Mouse (Mus musculus) activated CD4-positive, CD25-positive, alpha-beta regulatory T cell, adult 4 months (primary cell): Measurements from ENCODE around the gene Snapc3. TPM values are rescaled to one million over a fixed set of nuclear protein-coding genes. Genes with fewer than 3 reads are reported as not detected.
"Not testable (repeated sequence)": the region's sequence is repeated elsewhere in the genome, so short reads cannot be mapped to it uniquely, and the experiment has no call there.

Experiments used
- ATAC-seq: one replicate; pipeline ENCODE4 v1.8.0; 2017
- polyA plus RNA-seq, 2 experiments: library from polyadenylated mRNA; unstranded; fragments of 100-300 nt; shearing (Covaris generic); gene quantifications; one replicate each; pipeline ENCODE4 v1.2.1; 2017

The Snapc3 gene
- polyA plus RNA-seq, 2 experiments from 2014 or later, result 47.6 to 48.5 TPM

DNA sequence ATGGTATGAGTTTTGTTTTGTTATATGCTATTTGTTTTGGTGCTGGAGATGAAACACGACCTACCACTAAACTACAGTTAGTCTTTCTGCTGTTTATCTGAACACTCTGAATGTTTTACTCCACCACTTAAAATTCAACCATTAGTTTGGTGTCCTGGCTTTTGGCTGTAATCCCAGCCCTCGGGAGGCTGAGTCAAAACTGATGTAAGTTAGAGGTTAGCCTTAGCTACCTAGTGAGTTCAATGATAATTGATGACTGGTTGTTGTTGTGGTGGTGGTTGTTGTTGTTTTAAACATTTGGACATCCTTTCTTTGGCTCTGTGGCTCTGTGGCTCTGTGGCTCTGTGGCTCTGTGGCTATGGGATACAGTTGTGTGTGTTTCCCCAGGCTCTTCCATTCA is 1.3 kb downstream of the Snapc3 start:
- no peak for ATAC-seq

DNA sequence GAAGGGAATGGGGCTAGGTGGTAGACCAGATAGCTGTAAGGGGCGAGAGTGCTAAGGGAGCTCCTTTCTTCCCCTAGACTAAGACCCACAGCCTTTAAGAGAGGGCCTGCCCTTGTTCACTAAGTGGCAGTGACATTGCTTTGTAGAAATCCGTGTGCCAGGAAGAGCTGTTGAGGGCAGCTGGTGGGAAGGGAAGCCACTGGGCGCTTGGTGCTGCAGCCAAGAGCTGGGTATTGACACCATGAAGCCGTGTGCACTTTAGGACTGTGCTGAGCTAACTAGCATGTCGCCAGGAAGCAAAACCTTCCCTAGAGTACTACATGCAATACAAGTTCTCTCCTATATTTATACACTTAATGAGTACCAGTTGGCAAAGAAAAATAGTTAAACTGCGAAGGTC is 6.1 kb downstream of the Snapc3 start:
- no peak for ATAC-seq

DNA sequence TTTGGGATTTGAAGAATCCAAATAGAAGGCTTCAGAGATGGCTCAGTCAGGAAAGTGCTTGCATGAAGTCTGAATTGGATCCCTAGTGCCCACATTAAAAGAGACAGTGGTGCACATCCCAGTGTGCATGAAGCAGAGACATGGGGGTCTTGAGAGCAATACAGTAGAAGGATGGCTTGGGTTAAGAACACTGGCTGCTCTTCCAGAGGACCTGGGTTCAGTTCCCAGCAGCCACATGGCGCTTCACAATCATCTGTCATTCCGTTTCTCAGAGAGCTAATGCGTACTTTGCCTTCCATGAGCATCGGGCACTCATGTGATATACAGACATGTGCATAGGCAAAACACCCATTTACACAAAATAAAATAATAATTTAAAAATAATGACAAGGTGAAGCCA is 7.6 kb downstream of the Snapc3 start:
- no peak for ATAC-seq

DNA sequence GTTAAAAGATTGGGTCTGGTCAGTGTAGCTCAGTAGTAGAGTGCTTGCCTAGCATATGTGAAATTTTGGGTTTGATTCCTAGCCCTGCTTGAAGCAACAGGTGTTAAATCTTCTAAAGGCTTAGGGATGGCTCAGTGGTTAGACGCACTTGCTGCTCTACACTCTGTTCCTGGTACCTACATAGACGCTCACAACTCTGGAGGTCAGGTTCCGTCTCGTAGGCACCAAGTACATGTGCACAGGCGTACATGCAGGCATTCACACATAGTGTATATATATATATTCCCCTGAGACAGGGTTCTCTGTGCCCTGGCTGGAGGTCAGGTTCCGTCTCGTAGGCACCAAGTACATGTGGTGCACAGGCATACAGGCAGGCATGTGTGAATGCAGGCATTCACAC is 9.6 kb downstream of the Snapc3 start:
- ATAC-seq, result no peak

DNA sequence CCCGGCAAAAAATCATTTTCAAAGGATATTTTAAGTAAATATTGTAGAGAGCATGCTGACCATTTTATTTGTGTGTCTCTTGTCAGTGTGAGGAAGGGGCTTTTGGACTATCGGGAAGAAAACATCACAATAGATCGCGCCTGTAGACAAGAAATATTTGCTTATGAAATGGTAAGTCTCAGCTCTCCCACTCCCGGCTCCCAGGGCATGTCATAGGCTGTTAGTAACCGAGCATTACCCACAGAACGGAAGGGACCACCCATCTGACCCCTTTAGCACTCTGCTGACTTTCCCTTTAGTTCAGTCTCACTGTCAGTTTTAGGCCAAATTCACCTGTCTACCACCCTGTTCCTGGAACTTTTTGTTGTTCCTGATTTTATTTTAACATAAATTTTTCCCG is 10.2 kb downstream of the Snapc3 start:
- ATAC-seq, result no peak

DNA sequence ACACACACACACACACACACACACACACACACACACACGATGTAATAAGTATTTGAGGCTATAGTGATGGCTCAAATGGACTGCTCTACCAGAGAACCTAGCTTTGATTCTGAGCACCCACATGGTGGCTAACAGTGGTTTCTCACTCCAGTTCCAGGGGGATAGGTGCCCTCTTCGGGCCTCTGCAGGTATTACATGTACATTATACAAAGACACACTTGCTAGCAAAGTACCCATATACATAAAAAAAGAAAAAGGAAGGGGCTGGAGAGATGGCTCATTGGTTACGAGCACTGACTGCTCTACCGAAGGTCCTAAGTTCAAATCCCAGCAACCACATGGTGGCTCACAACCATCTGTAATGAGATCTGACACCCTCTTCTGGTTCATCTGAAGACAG is 11.3 kb downstream of the Snapc3 start:
- ATAC-seq, result no peak

DNA sequence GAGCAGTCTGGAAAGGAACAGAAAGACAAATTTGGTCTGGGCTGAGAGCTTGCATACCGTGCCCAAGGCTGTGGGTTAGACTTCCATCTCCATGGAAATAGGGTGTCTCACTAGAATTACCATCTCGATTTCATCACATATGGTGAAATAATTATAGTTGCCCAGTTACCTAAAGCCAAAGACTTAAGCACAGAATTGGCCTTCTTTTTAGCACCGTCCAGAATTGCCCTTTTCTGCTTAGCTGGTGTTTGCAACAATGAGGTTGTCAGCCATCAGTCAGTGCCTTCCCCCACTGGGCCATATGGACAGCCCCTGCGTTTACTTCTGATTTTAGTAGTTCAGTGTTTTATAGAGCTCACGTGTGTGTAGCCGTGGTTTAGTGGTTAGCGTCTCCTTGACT is 14.4 kb downstream of the Snapc3 start:
- ATAC-seq, result no peak

DNA sequence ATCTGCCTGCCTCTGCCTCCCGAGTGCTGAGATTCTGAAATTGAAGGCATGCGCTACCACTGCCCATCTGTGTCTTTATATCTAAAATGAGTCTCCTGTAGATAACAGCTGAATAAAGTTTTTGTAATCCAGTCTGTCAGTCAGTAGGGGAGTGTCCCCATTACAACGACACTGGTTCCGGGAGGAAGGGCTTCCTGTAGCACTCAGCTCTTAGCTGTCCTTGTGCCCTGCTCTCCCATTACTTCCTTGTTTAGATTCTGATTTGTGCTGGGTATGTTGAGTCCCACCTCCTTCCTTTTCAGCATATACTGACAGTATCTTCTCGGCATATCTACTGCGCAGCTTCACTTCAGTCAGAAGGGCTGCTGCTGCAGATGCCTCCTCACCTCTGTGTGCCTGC is 15.4 kb downstream of the Snapc3 start:
- ATAC-seq, result peak; percentile 83

DNA sequence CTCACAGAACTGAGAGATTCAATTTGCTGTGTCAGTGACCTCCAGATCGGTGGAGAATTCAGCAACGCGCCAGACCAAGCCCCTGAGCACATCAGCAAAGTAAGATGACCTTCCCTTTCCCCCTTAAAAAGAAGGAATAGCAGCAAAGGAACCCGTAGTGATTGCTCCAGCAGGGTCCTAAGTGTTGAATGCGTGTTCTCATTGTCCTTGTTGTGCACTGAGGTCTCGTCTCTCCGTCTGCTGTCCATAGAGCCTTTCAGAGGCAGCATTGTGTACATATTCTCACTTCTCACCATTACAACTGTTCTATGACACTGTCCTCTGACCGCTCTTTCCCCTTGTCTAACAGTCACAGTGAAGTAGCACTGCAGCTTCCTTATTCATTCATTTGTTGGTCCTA is 18.9 kb downstream of the Snapc3 start:
- ATAC-seq, result no peak

DNA sequence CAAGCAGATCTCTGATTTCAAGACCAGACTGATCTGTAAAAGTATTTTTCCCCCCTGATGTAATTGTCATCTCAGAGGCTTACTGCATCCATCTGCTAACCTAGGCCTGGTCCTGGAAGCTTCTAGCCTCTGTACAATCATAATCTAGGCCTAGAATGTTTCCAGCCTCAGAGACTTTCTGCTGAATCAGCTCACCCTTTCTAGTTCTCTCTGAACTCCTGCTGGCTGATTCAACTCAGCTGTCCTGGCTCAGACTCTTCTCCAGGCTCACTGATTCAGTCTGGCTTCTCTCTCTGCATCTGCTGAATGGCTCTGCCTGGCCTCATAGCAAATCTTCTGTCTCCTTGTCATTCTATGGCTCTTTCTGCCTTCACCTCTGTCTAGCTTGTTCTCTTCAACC is 20.6 kb downstream of the Snapc3 start:
- no peak for ATAC-seq

DNA sequence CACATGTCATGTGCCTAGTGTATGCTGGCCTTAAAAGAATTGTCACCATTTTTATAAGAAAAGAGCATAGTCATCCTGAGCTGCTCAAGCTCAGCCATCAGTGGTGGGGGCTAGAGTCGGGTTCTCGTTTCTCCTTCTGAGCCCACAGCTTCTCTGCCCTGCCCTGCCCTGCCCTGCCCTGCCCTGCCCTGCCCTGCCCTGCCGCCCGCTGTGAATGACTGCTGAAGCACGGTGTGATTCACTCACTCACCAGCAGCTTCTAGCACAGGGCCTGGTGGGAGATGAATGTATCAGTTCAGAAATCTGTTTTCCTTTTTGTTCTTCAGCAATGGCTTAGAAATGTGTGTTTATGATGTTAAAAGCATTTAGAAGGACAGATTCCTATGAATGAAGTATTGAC is 21.5 kb downstream of the Snapc3 start:
- no peak for ATAC-seq

DNA sequence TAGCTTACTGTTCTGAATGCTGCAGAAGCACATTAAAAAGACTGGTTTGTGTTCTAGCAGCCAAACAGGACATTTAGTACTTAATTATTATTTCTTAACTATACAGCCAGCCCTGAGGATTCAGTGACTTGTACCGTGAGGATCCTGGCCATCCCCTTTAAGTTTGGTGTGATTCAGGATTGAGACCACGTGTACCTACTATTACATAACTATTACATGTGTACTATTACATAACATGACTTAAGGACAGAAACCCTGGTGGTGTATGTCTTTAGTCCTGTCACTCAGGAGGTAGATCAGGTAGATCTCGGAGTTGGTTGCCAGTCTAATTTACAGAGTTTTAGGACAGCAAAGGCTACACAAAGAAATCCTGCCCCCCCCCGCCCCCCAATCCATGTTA is 23.5 kb downstream of the Snapc3 start:
- ATAC-seq, result no peak

DNA sequence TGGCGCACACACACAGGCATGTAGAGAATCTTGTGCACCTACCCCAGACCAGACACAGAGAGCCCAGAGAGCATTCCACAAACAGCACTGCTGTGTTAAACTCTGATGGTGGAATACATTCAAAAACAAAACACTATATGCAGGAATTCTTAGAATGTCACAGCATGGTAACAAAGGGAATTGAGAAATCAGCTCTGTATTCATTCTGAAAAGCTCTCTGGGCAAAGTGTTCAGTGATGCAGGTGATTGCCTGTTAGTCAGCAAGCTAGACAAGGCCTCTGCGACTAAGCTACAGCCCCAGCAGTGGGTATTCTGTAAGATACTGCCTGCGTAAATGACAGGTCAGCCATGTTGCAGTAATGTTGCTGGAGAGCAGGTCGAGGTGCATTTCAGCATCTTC is 33.3 kb downstream of the Snapc3 start:
- ATAC-seq, result no peak

DNA sequence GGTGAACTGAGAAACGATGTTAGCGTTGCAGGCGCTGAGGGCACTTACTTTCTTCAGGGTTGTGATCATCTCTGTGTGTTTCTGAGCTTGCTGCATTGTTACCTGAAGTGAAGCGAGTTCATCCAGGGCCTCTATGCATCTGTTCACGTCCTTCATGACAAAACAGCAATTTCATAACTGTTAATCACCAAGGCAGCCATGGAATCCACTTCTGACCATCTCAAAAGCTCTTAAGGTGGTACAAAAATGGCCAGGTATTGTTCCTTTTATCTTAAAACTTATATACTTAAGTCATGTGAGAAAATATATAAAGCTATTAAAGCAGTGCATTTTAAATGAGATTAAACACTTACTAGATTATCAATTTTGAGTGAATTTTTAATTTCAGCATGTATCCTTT is 42.6 kb downstream of the Snapc3 start:
- no peak for ATAC-seq

DNA sequence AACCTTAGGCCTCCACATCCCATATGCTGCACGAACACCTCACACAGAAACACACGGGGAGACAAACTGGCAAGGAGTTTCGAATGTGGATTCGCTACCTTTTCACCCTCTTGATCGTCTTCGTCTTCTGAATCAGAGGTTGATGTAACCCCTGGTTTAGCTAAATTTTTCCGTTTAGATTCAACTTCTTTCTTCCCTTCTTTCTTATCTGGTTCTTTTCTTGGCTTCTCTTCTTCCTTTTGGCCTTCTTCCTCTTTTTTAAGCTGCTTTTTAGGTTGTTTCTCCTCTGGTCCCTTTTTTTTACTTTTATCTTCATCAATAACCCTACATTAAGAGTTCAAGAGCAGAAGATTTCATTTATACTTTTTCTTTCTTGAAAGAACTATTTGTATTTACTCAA is 47.3 kb downstream of the Snapc3 start:
- ATAC-seq, result no peak

DNA sequence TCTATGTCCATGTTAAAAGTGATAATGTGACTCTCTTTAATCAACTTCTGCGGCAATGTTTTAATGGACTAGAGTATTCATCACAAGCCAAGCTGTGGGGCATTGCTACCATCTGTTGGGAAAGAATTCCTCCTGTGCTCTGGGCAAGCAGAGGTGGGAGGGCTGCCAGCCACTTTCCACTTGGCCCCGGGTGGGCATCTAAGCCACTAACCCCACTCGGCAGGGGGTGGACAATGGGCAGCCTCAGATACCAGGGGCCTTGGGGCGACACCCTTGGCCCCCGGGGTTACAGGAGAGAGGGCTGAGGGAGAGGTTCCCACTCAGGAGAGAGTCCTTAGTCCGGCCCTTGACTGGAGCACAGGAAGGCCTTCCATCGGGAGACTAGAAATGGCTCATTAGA is 50.1 kb downstream of the Snapc3 start:
- no peak for ATAC-seq

DNA sequence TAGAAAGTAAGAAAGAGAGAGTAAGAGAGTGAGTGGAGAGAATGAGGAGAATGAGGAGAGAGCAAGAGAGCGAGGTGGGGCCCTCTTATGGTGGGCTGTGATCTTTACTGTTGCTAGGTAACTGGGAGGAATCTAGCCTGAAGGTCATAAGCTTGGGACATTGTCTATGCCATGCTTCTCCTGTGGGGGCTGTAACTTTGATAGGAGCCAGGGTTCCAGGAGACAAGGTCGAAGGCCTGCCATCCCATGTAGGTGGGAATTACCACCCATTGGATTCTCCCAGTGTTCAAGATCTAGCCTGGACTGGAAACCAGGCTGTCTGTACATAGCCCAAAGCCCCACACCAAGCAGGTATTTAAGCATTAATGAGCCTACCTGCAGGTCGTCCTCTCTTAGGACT is 50.7 kb downstream of the Snapc3 start:
- no peak for ATAC-seq

DNA sequence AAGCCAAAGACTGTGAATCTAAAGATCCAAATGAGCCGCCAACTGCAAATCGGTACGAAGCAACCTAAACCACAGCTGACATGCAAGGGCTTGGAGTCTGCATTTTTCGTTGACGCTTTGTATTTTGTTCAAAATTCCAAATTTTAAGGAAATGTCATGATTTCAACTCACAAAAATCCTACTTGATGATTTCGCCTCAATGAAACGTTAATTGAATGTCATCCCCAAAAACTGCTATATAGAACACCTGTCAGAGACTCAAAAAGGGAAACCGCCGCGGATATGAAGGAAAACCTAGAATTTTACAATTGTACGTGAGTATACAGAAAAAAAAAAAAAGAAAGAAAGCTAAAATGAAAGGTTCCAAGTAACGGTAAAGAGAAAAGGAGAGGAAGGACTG is 67.7 kb downstream of the Snapc3 start:
- ATAC-seq, result no peak

DNA sequence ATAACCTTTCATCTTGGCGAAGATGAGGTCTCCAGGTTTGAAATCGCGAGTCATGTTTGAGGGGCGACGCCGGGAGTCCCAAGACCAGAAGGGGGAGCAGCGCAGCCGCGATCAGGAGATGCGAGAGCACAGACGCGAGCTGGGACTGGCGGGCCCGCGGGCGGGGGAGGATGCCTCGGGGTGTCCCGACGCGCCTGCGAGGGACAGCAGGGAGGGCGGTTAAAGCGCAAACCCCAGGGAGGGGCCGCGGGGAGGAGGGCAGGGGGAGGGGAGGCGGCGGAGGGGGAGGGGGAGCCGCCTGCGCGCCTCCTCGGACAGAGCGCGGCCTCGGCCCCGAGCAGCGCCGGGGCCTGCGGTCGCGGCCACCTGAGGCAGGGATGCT is 68.2 kb downstream of the Snapc3 start:
- peak; percentile 82 for ATAC-seq

DNA sequence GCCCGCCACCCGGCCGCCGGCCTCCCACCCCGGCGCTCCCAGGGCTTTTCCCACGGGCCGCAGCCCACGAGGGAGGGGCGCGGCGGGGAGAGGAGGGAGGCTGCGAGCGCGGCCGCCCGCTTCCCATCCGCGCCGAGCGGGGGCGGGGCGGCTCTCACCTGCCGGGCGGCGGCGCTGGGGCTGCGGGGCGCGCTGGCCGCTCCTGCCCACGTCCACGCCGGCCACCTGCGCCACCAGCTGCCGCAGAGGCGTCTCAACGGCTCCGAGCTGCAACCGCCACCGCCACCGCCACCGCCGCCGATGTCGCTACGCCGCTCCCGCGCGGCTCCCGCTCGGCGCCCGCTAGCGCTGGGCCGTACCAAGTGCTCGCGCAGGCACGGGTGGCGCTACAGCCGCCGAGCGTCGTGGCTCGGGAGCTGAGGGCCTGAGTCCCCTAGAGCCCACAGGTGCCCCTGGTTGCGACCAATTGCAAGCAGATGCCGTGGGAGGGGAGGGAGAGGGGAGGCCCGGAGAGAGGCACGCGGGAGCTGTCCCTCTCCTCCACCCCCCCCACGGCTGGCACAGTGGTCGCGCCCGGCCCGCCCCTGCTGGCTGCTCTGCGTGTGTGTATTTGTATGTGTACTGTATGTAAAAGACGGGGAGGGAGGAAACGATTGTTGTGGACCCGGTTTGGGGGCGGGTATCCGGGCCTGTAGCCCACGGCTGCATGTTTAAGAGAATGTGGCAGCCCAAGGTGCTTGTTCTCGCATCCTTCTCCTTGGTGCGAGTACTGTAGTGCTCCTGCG is 68.8 kb downstream of the Snapc3 start, which contains the start of gene Psip1:
Psip1 (minus strand) TSS at position 343 of the 785 bp plus-strand sequence.
- ATAC-seq, result peak; percentile 82

DNA sequence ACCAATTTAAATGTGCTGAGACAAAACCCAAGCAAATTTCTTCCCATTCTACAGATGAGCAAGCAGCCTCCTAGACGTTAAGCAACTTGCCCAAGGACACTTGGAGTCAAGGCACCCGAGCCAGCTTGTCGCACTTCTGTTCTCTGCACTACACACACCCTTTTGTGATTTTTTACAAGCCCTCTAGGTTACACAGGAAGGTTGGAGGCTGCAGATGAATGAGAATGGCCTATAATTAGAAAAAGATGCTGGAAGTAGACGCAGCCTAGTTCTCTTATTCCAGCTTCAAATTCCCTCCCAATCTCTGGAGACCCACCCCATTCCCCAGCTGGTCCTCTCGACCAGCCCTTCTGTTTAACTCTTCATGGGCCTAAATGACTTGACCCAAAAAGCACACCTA is 71.6 kb downstream of the Snapc3 start:
- no peak for ATAC-seq

DNA sequence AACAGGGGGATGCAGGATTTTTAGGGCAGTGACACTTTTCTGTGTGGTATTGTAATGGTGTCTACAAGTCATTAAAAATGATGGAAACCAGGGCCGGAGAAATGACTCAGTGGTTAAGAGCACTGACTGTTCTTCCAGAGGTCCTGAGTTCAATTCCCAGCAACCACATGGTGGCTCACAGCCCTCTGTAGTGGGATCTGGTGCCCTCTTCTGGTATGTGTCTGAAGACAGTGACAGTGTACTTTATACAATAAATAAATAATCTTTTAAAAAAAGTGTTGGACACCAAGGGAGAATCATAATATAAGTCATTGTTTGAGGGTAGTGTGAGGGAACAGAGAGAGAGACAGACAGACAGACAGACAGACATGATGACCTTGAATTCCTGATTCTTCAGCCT is 75.6 kb downstream of the Snapc3 start:
- no peak for ATAC-seq

DNA sequence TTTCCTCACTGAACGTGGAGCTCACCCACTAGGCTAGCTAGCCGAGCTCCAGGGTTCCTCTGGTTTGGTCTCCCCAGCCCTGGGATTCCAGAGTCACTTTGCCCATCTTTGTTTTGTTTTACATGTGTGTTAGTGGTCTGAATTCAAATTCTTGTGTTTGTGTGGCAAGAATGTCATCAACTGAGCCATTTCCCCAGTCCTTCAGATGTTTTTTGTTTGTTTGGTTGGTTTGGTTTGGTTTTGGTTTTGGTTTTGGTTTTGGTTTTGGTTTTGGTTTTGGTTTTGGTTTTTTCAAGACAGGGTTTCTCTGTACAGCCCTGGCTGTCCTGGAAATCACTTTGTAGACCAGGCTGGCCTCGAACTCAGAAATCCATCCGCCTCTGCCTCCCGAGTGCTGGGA is 79.5 kb downstream of the Snapc3 start:
- ATAC-seq, result not testable (repeated sequence)

DNA sequence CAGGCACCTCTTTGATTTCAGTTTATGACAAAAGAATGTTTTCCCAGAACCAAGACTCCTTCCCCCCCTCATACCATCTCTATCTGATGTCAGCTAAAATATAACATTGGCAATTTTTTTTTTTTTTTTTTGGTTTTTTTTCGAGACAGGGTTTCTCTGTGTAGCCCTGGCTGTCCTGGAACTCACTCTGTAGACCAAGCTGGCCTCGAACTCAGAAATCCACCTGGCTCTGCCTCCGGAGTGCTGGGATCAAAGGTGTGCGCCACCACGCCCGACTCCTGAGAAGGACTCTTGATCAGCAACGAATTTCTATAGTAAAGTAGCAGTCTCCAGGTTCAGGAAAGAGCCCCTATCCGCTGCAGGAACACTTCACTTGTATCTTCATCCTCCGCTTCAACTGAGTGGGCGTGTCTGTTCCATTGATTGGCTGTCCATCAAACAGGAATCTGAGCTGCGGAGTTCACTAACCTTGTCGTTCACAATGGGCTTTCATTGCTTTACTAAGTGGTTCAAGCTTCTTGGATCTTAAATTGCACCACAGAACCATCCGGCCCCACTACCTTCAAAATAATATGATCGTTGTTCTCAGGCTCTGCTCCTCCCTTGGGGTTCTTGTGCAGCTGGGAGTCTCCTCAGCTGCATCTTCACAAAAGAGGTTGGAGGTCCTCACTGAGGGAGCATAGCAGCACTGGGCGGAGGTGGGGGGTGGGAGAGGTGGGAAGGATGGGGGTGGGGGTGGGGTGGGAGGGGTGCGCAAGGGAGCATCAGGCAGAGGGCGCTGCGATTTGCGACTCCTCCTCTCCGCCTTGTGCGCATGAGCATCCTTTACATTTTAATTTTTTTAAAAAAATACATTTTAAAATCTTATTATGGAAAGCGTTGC is 82.9 kb downstream of the Snapc3 start:
- no peak for ATAC-seq
